Mouse (Mus musculus) urinary bladder, postnatal 25 days (tissue): ENCODE results near the gene Abcg5.

Experiments
- DNase-seq: peaks from one replicate; pipeline ENCODE4 v3.0.0; 2022; ENCODE audit warnings: low spot score

Abcg5 gene

DNA sequence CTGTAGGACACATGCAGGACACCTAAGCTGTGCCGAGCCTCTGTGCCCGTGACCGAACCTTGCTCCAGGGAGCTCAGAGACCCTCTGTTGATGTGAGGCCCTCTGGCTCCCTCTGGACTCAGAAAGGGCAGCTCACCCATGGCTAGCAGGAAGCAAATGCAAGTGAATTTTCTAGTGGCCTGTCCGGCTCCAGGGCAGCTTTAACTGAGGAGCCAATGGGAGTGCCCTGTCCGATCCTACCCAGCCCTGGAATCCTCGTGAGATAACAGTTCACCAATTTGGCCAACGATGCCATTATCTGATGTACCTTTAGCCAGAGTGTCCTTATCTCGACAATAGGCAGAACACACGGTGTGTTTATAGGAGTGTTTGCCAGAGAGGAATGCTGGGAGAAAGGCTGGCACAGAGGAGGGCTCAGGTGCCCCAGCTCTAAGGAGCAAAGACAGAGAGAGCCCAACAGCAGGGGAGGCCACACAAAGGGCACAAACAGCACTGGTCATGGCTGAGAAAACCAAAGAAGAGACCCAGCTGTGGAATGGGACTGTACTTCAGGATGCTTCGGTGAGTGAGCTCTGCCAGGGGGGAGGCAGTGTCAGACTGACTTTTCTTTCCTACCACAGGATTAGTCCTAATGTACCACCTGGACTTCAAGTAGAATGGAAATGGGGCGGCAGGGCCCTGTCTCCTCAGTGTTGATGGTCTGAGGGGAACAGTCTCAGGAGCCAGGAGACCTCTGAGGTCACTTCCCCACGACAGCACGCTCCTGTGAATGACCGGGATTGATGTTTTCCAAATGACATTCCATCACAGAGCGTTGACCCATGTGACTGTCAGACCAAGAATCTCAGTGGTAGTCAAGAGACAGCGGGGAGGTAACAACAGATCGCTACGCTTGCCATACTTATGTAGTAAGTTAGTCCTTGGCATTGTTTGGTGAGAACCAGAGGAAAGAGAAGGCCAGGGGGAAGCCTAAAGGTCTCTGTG lies at the start of gene Abcg5:
Gene Abcg5, minus strand, starts transcription at position 278 of the 984 bp plus-strand sequence.
- DNase-seq: no peak

GRCm38 (mm10) chr17:84732612-84733011 lies 49.8 kb upstream of the Abcg5 start:
- no peak for DNase-seq

DNA sequence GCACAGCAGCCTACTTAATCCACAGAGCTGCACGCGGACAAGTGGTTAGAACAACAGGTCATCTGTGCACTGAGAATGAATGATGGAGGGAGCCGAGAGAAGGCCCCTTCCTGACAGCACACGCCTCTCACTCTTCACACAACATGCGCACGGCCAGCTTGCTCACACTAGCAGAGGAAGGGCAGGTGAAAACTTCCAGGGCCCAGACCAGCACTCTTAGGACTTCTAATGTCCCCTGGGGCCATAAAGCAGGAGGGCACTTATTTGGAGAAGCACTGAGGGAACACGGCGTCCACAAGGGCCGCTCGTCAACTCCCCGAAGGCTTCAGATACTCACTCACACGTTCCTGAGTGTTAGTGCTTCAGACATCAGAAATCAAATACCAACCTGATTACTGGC lies 48.5 kb upstream of the Abcg5 start:
- DNase-seq: no peak

GRCm38 (mm10) chr17:84729140-84729539 lies 46.3 kb upstream of the Abcg5 start:
- no peak for DNase-seq

DNA sequence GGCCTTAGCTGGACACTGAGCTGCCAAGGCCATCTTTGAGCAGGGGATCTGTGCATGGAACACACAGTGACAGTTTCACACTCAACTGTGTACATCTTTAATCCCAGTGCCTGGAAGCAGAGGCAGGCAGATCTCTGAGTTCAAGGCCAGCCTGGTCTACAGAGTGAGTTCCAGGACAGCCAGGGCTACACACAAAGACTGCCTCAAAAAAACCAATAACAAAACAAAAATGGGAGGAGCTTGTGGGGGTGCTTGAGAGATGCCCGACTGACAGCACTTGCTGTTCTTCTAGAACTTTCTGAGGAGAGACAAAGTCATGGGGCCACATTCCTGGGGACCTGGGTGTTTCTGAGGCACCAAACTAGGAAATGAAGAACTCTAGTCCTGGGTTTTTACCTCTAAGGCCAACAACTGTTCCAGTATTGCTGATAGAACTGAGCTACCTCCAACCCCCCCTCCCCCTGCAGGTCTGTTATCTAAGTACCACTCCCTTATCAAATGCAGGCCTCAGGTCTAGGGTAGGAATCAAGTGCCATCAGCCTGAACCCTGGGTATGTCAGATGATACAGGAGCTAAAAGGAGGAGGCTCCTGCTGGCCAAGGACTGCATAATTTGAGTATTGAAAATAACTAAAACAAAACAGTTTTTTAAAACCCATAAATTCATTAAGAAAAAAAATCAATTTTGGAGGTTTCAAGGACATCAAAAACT lies 45.5 kb upstream of the Abcg5 start:
- DNase-seq: no peak

DNA sequence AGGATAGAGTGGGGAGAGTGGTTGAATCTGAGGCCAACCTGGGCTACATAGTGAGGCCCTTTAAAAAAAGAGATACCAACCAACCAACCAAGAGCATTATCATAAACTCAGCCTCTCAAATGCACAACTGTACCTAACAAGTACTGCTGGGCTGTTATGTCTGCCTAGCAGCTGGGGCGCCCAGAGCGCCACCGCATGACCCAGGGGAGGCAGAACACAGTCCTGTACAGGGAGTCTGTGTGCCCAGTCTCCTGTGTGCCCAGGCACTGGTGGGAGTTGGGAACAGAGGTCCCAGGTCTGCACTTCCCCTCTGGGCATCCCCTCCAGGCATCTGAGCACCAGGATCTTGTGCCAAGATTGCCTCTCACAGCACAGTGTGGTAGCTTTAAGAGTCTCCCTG lies 42.4 kb upstream of the Abcg5 start:
- DNase-seq: no peak

DNA sequence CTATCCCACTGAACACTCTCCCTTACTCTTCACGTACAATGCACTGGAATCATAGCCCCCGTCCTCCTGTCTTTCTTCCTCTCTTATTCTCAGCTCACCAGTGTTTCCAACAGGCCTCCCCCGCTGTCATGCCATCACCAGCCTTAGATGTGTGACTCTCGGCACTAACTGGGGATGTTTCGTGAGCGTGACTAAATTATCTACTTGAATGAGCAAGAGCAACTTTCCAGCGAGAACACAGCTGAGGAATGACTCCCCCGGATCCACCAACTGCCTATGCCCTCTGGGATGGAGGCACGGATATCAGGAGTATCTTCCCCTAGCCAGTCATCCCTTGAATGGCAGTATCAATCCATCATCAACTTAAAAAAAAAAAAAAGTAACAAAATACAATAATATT lies 41.2 kb upstream of the Abcg5 start:
- DNase-seq: no peak

GRCm38 (mm10) chr17:84719105-84719504 lies 36.3 kb upstream of the Abcg5 start:
- DNase-seq: no peak

DNA sequence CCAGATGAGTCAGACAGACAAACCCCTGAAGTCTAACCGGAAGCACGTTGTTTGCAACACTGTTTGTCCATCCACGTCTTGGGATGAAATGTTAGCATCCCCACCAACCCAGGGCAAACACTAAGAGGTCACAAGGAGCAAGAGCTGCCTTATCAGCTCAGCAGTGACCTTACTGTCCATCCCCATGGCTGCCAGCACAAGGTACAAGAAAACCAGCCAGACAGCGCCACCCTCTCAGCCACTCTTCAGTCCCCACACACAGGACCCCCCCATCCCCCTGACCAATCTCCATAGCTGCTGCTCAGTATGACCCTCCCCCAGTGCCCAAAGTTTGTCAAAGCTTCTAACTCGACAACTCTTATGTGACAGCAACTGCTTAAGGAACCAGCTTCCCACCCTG lies 34.6 kb upstream of the Abcg5 start:
- no peak for DNase-seq

DNA sequence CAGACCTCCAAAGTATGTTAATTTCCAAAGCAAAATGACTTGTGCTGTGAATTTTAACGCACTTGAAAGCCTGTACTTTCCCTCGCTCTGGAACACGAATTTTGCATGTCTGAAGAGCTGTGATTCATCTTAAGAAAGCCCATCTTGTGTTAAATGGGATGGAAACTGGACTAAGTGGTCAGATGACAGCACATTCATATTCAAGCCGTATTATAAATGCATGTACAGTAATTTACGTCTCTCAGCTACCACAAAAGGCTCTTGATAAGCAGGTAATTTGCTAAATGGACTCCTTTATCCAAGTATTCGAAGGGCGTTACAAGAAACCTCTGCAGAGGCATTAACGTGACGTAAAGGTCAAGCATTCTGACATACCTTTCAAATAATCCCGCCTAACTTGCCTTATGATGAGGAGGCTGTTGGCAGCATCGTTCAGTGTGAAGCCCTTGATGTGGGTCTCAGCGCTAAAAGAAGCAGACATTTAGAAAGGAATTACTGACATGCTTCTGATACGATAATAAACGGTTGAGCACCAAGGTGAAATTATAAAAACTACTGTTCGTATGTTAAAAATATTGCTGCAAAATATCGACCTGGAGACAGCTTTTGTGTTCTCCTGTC lies 33.6 kb upstream of the Abcg5 start:
- DNase-seq: no peak

- no peak for DNase-seq
These were observed 32.1 kb upstream of the Abcg5 start for GRCm38 (mm10) chr17:84714930-84715329.

GRCm38 (mm10) chr17:84713563-84714164 lies 30.9 kb upstream of the Abcg5 start:
- no peak for DNase-seq

DNA sequence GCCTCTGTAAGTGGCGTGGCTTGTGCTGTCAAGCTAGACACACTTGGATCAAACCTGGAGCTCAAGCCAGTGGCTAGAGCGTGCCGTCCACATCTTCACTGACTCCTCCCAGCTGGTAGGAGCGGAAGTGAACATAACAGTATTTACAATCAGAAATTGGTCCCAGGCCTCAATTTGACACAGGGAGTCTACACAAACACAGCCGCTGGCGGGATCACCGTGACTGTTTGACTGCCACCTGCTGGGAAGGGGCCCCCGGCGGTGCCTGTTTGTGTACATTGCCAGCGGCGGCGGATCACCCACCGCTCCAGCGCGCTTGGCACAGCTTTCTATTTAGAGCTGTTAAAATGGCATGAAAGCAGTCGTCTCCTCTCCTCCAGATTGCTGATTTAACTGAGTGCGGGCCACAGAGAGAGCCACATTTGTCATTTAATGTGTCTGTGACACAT lies 26.6 kb upstream of the Abcg5 start:
- no peak for DNase-seq

DNA sequence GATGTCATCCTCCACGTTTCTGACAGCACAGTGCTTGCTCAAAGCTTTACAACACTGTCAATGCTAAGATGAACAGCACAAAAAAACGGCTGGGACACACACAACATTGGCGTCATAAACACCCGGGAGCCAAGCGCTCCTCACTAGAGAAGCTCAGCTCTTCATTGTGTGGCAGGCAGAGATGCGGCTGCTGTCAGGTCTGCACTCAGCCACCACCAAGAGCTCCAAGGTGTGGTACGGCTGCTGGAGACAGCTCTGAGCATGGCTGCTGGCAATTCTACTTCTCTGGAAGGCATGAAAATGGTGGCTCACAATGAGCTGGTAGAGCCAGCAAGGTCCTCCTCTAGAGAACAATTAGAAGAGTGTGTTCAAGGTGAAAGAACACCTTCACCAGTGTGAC lies 26.0 kb upstream of the Abcg5 start:
- DNase-seq: no peak

GRCm38 (mm10) chr17:84707407-84707806 lies 24.6 kb upstream of the Abcg5 start:
- DNase-seq: no peak

DNA sequence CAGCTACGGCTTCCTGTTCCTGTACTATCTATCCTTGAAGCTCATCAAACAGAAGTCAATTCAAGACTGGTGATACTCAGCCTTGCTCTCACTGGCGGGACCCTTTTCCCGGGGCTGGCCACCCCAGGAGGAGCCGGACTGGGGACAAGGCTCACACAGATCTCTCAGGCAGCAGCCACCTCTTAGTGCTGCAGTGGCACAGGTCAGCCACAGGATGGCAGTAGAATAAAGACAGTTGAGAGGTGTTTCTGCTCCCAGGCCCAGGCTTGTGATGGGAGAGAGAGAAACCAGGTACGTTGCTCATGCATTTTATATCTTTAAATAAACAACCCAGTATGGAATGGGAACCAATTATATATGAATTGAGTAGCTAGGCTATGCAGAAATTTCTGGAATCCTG lies 15.9 kb upstream of the Abcg5 start:
- peak; percentile 47 for DNase-seq

- no peak for DNase-seq
These were observed 13.7 kb upstream of the Abcg5 start for GRCm38 (mm10) chr17:84696537-84696936.

DNA sequence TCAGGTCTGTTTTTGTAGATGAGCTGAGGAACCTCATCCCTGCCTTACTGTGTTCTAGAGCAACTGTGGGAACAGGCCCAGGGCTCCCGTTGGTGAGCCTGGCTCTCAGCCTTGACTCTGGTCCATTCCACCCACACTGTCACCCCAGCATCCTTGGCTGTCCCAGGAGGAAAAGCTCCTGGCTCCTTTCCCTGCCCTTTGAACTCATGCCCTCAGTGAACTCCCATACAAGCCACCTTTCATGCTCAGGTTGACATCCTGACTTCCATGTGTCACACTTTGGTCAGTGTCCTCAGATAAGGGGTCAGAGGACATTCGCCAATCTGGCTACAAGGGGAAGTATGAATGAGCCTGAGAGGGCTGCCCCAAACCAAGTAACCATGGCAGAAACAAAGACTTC lies 10.9 kb upstream of the Abcg5 start:
- DNase-seq: no peak

- no peak for DNase-seq
These were observed 7.3 kb upstream of the Abcg5 start for GRCm38 (mm10) chr17:84690111-84690510.

DNA sequence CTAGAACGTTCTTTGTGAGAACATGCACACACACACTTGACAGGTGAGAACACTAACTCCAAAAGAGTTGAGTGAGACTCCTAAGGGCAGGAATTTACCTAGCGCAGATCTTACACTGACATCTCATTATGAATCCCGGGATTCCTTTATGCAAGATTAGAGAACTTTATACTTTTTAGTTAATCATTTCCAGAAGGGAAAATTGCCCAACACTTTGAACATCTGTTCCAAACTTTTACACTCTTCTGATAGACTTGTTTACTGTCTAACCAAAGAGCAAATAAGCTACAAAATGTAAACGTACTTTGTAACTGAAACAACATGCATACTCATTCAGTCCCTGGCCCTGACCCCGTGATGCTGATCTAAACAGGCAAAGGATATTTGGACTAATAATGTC lies 6.5 kb upstream of the Abcg5 start:
- DNase-seq: no peak

- DNase-seq: no peak
These were observed 6.0 kb upstream of the Abcg5 start for GRCm38 (mm10) chr17:84688834-84689233.

GRCm38 (mm10) chr17:84687994-84688393 lies 5.2 kb upstream of the Abcg5 start:
- no peak for DNase-seq
